Mouse (Mus musculus) hindbrain, embryonic 10.5 days (tissue): ENCODE measurements around the gene Rdh11. TPM values are rescaled to one million over a fixed set of nuclear protein-coding genes. Genes with fewer than 3 reads are reported as not detected.
A peak's percentile ranks its signal among the peaks of the same experiment; 100 is the strongest.

Experiments
- DNase-seq: peaks from one replicate; pipeline ENCODE4 v3.0.0-alpha.2; 2017; ENCODE audit warnings: low spot score
- H3K27ac ChIP-seq: fragments of 300-500 bp; sonication (generic); 2 replicates; pipeline ENCODE4 v1.5.1; 2016; ENCODE audit warnings: mild to moderate bottlenecking, moderate library complexity
- H3K27me3 ChIP-seq: fragments of 300-500 bp; sonication (generic); 2 replicates; pipeline ENCODE4 v1.6.1; 2016; ENCODE audit warnings: mild to moderate bottlenecking; ENCODE audit not compliant: poor library complexity, insufficient read depth, severe bottlenecking
- H3K36me3 ChIP-seq: fragments of 300-500 bp; sonication (generic); 2 replicates; pipeline ENCODE4 v1.6.1; 2016; ENCODE audit warnings: mild to moderate bottlenecking, moderate library complexity
- H3K4me1 ChIP-seq: fragments of 300-500 bp; sonication (generic); replicated peaks from 2 replicates; pipeline ENCODE4 v1.6.1; 2016; ENCODE audit warnings: mild to moderate bottlenecking
- H3K4me3 ChIP-seq: fragments of 300-500 bp; sonication (generic); 2 replicates; pipeline ENCODE4 v1.5.1; 2016; ENCODE audit warnings: mild to moderate bottlenecking, moderate library complexity
- H3K9me3 ChIP-seq: fragments of 300-500 bp; sonication (generic); 2 replicates; pipeline ENCODE4 v1.6.1; 2016; ENCODE audit warnings: mild to moderate bottlenecking, moderate library complexity
- WGBS: fragments of 180-500 bp; shearing (Covaris S2); methylation state at CpG from one replicate; pipeline ENCODE4 v1.1.7; 2016; 5-methylcytosine and 5-hydroxymethylcytosine counted together
- polyA plus RNA-seq: library from polyadenylated mRNA; unstranded; fragments of >200 nt; fragmentation: Nextera tagmentation; extraction: Ambion mirVana; gene quantifications from 2 replicates; pipeline ENCODE4 v1.2.1, GENCODE M21; 2016

The Rdh11 gene
- polyA plus RNA-seq, 1 experiment from 2014 or later, result 25.6 TPM

- H3K9me3 ChIP-seq, result no peaks in the 10 kb centered on the region
- no peaks in the 10 kb centered on the region for H3K27me3 ChIP-seq
- WGBS, result 89% methylated on average over 5 of the region's 5 CpGs
- H3K4me3 ChIP-seq, result no peak overlapping the region
- no peak for DNase-seq
- H3K27ac ChIP-seq, result no peak overlapping the region
- peaks cover 38% of the 10 kb centered on the region for H3K36me3 ChIP-seq
- peaks cover 15% of the 10 kb centered on the region for H3K4me1 ChIP-seq
These were observed 18.4 kb downstream of the Rdh11 start for GRCm38 (mm10) chr12:79173721-79174120.

GRCm38 (mm10) chr12:79172019-79172941 is 19.8 kb downstream of the Rdh11 start, which contains the start of gene Vti1b:
Gene Vti1b (minus strand): TSS chr12:79172667.
- H3K36me3 ChIP-seq, result peaks cover 30% of the 10 kb centered on the region
- H3K9me3 ChIP-seq, result no peaks in the 10 kb centered on the region
- H3K4me3 ChIP-seq, result peak within 1 kb of the TSS; percentile 77
- WGBS, result under 1% methylated on average over 73 of the region's 73 CpGs
- peaks cover 15% of the 10 kb centered on the region for H3K4me1 ChIP-seq
- peak within 1 kb of the TSS; percentile 99 for H3K27ac ChIP-seq
- no peaks in the 10 kb centered on the region for H3K27me3 ChIP-seq
- DNase-seq, result peak; percentile 91

GRCm38 (mm10) chr12:79171269-79171995 is 20.7 kb downstream of the Rdh11 start:
- H3K9me3 ChIP-seq, result no peaks in the 10 kb centered on the region
- no peaks in the 10 kb centered on the region for H3K27me3 ChIP-seq
- DNase-seq, result peak; percentile 3
- H3K4me3 ChIP-seq, result peak overlapping the region; percentile 77
- peak overlapping the region; percentile 99 for H3K27ac ChIP-seq
- WGBS, result 40% methylated on average over 12 of the region's 12 CpGs
- H3K4me1 ChIP-seq, result peaks cover 10% of the 10 kb centered on the region
- H3K36me3 ChIP-seq, result peaks cover 21% of the 10 kb centered on the region

DNA sequence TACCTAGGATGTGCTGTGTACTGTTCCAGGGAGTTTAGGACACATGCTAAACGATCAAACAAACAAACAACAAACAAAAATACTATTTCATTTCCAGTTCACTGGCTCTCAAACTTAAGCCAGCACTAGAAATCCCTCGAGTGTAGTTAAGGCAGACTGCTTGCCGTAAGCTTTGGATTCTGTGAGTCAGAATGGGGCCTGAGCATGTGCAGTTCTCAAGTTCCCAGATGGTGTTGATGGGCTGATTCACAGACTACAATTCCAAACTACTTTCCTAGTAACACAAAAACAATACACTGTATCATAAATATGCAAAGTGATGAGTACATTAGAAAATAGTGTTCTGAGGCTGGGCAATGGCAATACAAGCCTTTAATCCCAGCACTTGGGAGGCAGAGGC is 21.7 kb downstream of the Rdh11 start:
- no peaks in the 10 kb centered on the region for H3K9me3 ChIP-seq
- no peak overlapping the region for H3K4me3 ChIP-seq
- H3K36me3 ChIP-seq, result peaks cover 21% of the 10 kb centered on the region
- no peaks in the 10 kb centered on the region for H3K27me3 ChIP-seq
- H3K27ac ChIP-seq, result no peak overlapping the region
- peaks cover 10% of the 10 kb centered on the region for H3K4me1 ChIP-seq
- no peak for DNase-seq
- WGBS, result 83% methylated on average over 3 of the region's 3 CpGs

DNA sequence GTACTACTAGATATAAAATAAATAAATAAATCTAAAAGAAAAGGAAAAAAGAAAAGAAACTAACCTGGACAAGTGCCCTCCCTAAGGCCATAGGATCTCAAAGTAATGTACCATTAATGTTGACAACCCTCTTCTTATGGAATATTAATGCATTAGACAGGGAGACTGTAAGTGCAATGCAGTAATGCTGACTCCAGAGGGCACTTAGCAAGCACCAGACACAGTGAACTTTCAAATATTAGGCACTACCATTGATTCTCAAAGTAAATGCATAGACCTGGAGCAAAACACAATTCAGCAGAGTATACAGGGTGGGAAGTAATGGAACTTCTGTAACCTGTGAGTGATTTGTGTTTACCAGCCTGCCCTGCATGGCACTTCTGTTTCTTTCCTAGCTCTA is 22.9 kb downstream of the Rdh11 start:
- no peaks in the 10 kb centered on the region for H3K9me3 ChIP-seq
- H3K27me3 ChIP-seq, result no peaks in the 10 kb centered on the region
- H3K4me1 ChIP-seq, result peaks cover 10% of the 10 kb centered on the region
- H3K4me3 ChIP-seq, result no peak overlapping the region
- no peak for DNase-seq
- no peak overlapping the region for H3K27ac ChIP-seq
- peaks cover 23% of the 10 kb centered on the region for H3K36me3 ChIP-seq

- WGBS, result 93% methylated on average over 3 of the region's 3 CpGs
- Histone ChIP-seq H3K4me3 (no peak overlapping the region), H3K27ac (no peak overlapping the region), H3K9me3 (no peaks in the 10 kb centered on the region), H3K36me3 (peaks cover 85% of the 10 kb centered on the region), H3K4me1 (no peaks in the 10 kb centered on the region), H3K27me3 (no peaks in the 10 kb centered on the region)
- DNase-seq, result no peak
These were observed 29.2 kb downstream of the Rdh11 start for GRCm38 (mm10) chr12:79162876-79163275.

- H3K9me3 ChIP-seq, result no peaks in the 10 kb centered on the region
- no peaks in the 10 kb centered on the region for H3K4me1 ChIP-seq
- WGBS, result 89% methylated on average over 6 of the region's 6 CpGs
- peaks cover 18% of the 10 kb centered on the region for H3K36me3 ChIP-seq
- no peak overlapping the region for H3K4me3 ChIP-seq
- H3K27ac ChIP-seq, result no peak overlapping the region
- DNase-seq, result no peak
- no peaks in the 10 kb centered on the region for H3K27me3 ChIP-seq
These were observed 42.4 kb downstream of the Rdh11 start for GRCm38 (mm10) chr12:79149653-79150052.

- Histone ChIP-seq H3K27ac (no peak overlapping the region), H3K4me3 (no peak overlapping the region), H3K4me1 (peaks cover 3% of the 10 kb centered on the region; the same call in 1 of the 2 replicates), H3K27me3 (no peaks in the 10 kb centered on the region), H3K36me3 (no peaks in the 10 kb centered on the region), H3K9me3 (no peaks in the 10 kb centered on the region)
- no peak for DNase-seq
These were observed 50.7 kb downstream of the Rdh11 start for GRCm38 (mm10) chr12:79141384-79141783.

- H3K27me3 ChIP-seq, result no peaks in the 10 kb centered on the region
- peaks cover 3% of the 10 kb centered on the region; the same call in 1 of the 2 replicates for H3K4me1 ChIP-seq
- 89% methylated on average over 2 of the region's 2 CpGs for WGBS
- no peak overlapping the region for H3K27ac ChIP-seq
- DNase-seq, result no peak
- no peaks in the 10 kb centered on the region for H3K9me3 ChIP-seq
- no peaks in the 10 kb centered on the region for H3K36me3 ChIP-seq
- H3K4me3 ChIP-seq, result no peak overlapping the region
These were observed 51.3 kb downstream of the Rdh11 start for GRCm38 (mm10) chr12:79140811-79141210.

DNA sequence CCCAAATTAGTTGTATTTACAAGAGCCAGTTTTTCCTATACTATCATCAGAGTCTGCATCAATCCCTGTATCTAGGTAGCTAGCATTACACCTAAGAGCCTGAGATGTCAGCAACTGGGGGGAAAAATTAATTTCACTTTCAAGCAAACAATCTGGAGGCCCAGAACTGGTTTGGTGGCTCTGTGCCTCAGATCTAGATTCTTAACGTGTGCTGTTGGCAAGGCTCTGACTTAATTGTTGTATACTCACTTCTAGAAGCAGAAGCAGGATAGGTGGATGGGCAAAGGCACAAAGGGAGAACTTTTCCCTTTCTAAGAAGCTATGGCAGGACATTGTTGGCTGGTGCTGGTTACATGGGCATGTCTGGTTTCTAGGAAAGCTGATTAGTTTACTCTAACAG is 52.7 kb downstream of the Rdh11 start:
- 68% methylated on average over 1 of the region's 1 CpGs for WGBS
- no peak overlapping the region for H3K27ac ChIP-seq
- DNase-seq, result no peak
- no peaks in the 10 kb centered on the region for H3K36me3 ChIP-seq
- H3K27me3 ChIP-seq, result no peaks in the 10 kb centered on the region
- H3K4me1 ChIP-seq, result peaks cover 7% of the 10 kb centered on the region; the same call in 1 of the 2 replicates
- no peaks in the 10 kb centered on the region for H3K9me3 ChIP-seq
- no peak overlapping the region for H3K4me3 ChIP-seq

DNA sequence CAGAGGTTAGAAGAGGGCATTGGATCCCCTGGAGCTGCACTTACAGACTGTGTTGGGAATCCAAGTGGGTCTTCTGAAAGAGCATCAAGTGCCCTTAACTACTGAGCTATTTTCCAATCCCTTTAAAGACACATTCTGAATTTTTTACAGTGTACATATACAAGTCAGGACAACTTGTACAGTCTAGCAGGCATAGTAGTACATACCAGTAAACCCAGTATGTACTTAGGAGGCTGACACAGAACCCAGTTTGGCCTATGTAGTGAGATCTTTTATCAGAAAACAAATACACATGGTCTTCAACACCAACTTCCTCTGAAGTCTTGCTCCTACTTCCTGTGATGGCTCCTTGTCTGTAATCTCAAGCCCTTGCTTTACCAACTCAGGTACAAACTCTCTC is 53.1 kb downstream of the Rdh11 start:
- H3K27ac ChIP-seq, result no peak overlapping the region
- DNase-seq, result no peak
- H3K4me3 ChIP-seq, result no peak overlapping the region
- no peaks in the 10 kb centered on the region for H3K27me3 ChIP-seq
- H3K9me3 ChIP-seq, result no peaks in the 10 kb centered on the region
- H3K4me1 ChIP-seq, result peaks cover 7% of the 10 kb centered on the region; the same call in 1 of the 2 replicates
- H3K36me3 ChIP-seq, result no peaks in the 10 kb centered on the region

GRCm38 (mm10) chr12:79136949-79137348 is 55.1 kb downstream of the Rdh11 start:
- H3K4me1 ChIP-seq, result peaks cover 7% of the 10 kb centered on the region; the same call in 1 of the 2 replicates
- peaks cover 18% of the 10 kb centered on the region for H3K27me3 ChIP-seq
- 75% methylated on average over 7 of the region's 7 CpGs for WGBS
- H3K9me3 ChIP-seq, result no peaks in the 10 kb centered on the region
- no peak for DNase-seq
- H3K27ac ChIP-seq, result no peak overlapping the region
- no peaks in the 10 kb centered on the region for H3K36me3 ChIP-seq
- no peak overlapping the region for H3K4me3 ChIP-seq

GRCm38 (mm10) chr12:79135105-79135504 is 57.0 kb downstream of the Rdh11 start:
- no peaks in the 10 kb centered on the region for H3K9me3 ChIP-seq
- peaks cover 18% of the 10 kb centered on the region for H3K4me1 ChIP-seq
- no peak overlapping the region for H3K4me3 ChIP-seq
- DNase-seq, result no peak
- no peaks in the 10 kb centered on the region for H3K36me3 ChIP-seq
- 44% methylated on average over 4 of the region's 4 CpGs for WGBS
- peaks cover 36% of the 10 kb centered on the region for H3K27me3 ChIP-seq
- no peak overlapping the region for H3K27ac ChIP-seq
